ENCODE assay signal across 9 mouse cellular contexts in the genomic region with DNA sequence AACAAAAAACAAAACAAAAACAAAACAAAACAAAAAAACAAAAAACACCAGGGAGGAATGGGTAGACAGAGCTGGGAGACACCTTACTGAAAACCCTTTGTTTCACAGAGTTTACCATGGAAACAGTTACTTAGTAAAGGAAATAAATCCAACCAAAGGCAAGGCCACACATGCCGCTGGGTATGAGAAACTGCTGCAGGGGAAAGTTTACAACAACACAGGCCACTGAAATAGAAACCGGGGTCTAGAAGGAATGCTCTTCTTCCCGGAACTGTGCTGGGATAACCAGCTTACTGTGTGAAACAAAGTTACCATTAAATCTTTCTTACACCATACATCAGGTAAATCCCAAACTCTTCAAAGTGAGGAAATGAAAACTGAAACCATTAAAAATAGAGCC. TPM values are rescaled to one million over a fixed set of nuclear protein-coding genes. Genes with fewer than 3 reads are reported as not detected.
DNase-seq lines count a peak whose midpoint lies in the region; ATAC-seq and TF ChIP-seq lines count a peak whose summit lies in the region.
"Had no signal": no experiment of that assay in that cellular context is flagged by ENCODE, and none has a peak within 500 bp of the region (broad histone marks: within the 10 kb centered on the region; RNA-seq: fewer than 3 reads in every experiment).

No protein-coding gene starts in this region.

- no peak for ATAC-seq in embryonic facial prominence, embryonic 12.5 days (ENCODE audit: insufficient number of reproducible peaks, insufficient read depth, low FRiP score, low TSS enrichment)
- ATAC-seq in intestine, embryonic 14.5 days (replicated peaks; ENCODE audit: low FRiP score, low TSS enrichment, low read depth) = no peak
- no peak for ATAC-seq in intestine, postnatal 0 days
- ATAC-seq in intestine, embryonic 16.5 days = no peak

- no peaks in the 10 kb centered on the region for H3K9me3 ChIP-seq in embryonic facial prominence, embryonic 12.5 days
- no peaks in the 10 kb centered on the region for H3K9me3 ChIP-seq in embryonic facial prominence, embryonic 10.5 days
- no peaks in the 10 kb centered on the region for H3K9me3 ChIP-seq in intestine, embryonic 14.5 days (ENCODE audit: control insufficient read depth, low read length)
- H3K9me3 ChIP-seq in intestine, postnatal 0 days (ENCODE audit: control insufficient read depth) = no peaks in the 10 kb centered on the region
- no peaks in the 10 kb centered on the region for H3K9me3 ChIP-seq in intestine, embryonic 16.5 days (ENCODE audit: control insufficient read depth, low read length)

- H3K4me3 ChIP-seq in embryonic facial prominence, embryonic 12.5 days = no peak overlapping the region
- H3K4me3 ChIP-seq in embryonic facial prominence, embryonic 10.5 days = no peak overlapping the region
- H3K4me3 ChIP-seq in intestine, embryonic 14.5 days (ENCODE audit: low read depth, low read length) = no peak overlapping the region
- no peak overlapping the region for H3K4me3 ChIP-seq in intestine, postnatal 0 days (ENCODE audit: low read depth, low read length)
- no peak overlapping the region for H3K4me3 ChIP-seq in intestine, embryonic 16.5 days (ENCODE audit: low read length)

- H3K27ac ChIP-seq in embryonic facial prominence, embryonic 12.5 days = peak overlapping the region; percentile 32; the same call in 1 of the 2 replicates
- H3K27ac ChIP-seq in embryonic facial prominence, embryonic 10.5 days (replicated peaks) = no peak overlapping the region
- peak overlapping the region; percentile 54; the same call in 1 of the 2 replicates for H3K27ac ChIP-seq in intestine, embryonic 14.5 days (ENCODE audit: low read depth)
- no peak overlapping the region for H3K27ac ChIP-seq in intestine, postnatal 0 days (ENCODE audit: low read depth, low read length)
- H3K27ac ChIP-seq in intestine, embryonic 16.5 days (ENCODE audit: low read length) = peak overlapping the region; percentile 20; the same call in 1 of the 2 replicates

- no peaks in the 10 kb centered on the region for H3K27me3 ChIP-seq in embryonic facial prominence, embryonic 12.5 days
- H3K27me3 ChIP-seq in embryonic facial prominence, embryonic 10.5 days (replicated peaks; ENCODE audit: low read depth, poor library complexity, severe bottlenecking) = no peaks in the 10 kb centered on the region
- H3K27me3 ChIP-seq in intestine, embryonic 14.5 days (replicated peaks; ENCODE audit: control insufficient read depth, insufficient read depth, low read length) = no peaks in the 10 kb centered on the region
- no peaks in the 10 kb centered on the region for H3K27me3 ChIP-seq in intestine, postnatal 0 days (replicated peaks; ENCODE audit: control insufficient read depth, insufficient read depth, low read length)
- H3K27me3 ChIP-seq in intestine, embryonic 16.5 days (replicated peaks; ENCODE audit: control insufficient read depth, insufficient read depth, low read length) = no peaks in the 10 kb centered on the region

- intact Hi-C loops in left cerebral cortex, postnatal 10 days (cut with DNase I) = no loop called here

- no peak overlapping the region for H3K4me2 ChIP-seq in embryonic facial prominence, embryonic 12.5 days (replicated peaks)
- H3K4me2 ChIP-seq in intestine, embryonic 14.5 days (ENCODE audit: low read length) = no peak overlapping the region
- no peak overlapping the region for H3K4me2 ChIP-seq in intestine, postnatal 0 days (replicated peaks; ENCODE audit: low read depth)
- no peak overlapping the region for H3K4me2 ChIP-seq in intestine, embryonic 16.5 days (ENCODE audit: low read depth, low read length)

- no peak for DNase-seq in embryonic facial prominence, embryonic 10.5 days (ENCODE audit: low spot score)
- no peak for DNase-seq in intestine, embryonic 14.5 days (ENCODE audit: low spot score)
- DNase-seq in ES-CJ7 (ENCODE audit: low read depth, low spot score) = peak; percentile 36
- no peak for DNase-seq in c-Kit-positive CD71-positive TER-119-positive erythroid progenitor cells, embryonic 14.5 days (ENCODE audit: low spot score)
- DNase-seq in left cerebral cortex, postnatal 10 days (ENCODE audit: extremely low spot score in 1 of 2, low spot score in 2 of 2) = no peak
- DNase-seq: cerebellum, postnatal 14 days had no signal

- H3K36me3 ChIP-seq in embryonic facial prominence, embryonic 12.5 days = peaks cover 43% of the 10 kb centered on the region
- H3K36me3 ChIP-seq in embryonic facial prominence, embryonic 10.5 days (replicated peaks) = peaks cover 99% of the 10 kb centered on the region
- H3K36me3 ChIP-seq in intestine, embryonic 14.5 days (ENCODE audit: control insufficient read depth, insufficient read depth, low read length) = peaks cover 40% of the 10 kb centered on the region
- peaks cover 35% of the 10 kb centered on the region; the same call in 1 of the 2 replicates for H3K36me3 ChIP-seq in intestine, postnatal 0 days (ENCODE audit: control insufficient read depth, insufficient read depth)
- peaks cover 4% of the 10 kb centered on the region; the same call in 1 of the 2 replicates for H3K36me3 ChIP-seq in intestine, embryonic 16.5 days (ENCODE audit: control insufficient read depth, insufficient read depth, low read length)

- WGBS in embryonic facial prominence, embryonic 12.5 days = 33% methylated on average over 3 of the region's 3 CpGs
- 60% methylated on average over 3 of the region's 3 CpGs for WGBS in embryonic facial prominence, embryonic 10.5 days
- WGBS in intestine, embryonic 14.5 days = 18% methylated on average over 3 of the region's 3 CpGs
- WGBS in intestine, postnatal 0 days = 38% methylated on average over 3 of the region's 3 CpGs
- WGBS in intestine, embryonic 16.5 days = 28% methylated on average over 3 of the region's 3 CpGs

- peaks cover 69% of the 10 kb centered on the region for H3K4me1 ChIP-seq in embryonic facial prominence, embryonic 12.5 days
- peaks cover 58% of the 10 kb centered on the region for H3K4me1 ChIP-seq in embryonic facial prominence, embryonic 10.5 days
- H3K4me1 ChIP-seq in intestine, embryonic 14.5 days (replicated peaks; ENCODE audit: control insufficient read depth, insufficient read depth, low read length) = peaks cover 66% of the 10 kb centered on the region
- peaks cover 11% of the 10 kb centered on the region for H3K4me1 ChIP-seq in intestine, postnatal 0 days (replicated peaks; ENCODE audit: control insufficient read depth, insufficient read depth, low read length)
- H3K4me1 ChIP-seq in intestine, embryonic 16.5 days (ENCODE audit: control insufficient read depth, insufficient read depth, low read length) = peaks cover 57% of the 10 kb centered on the region

- no peak for TF ChIP-seq CTCF in intestine, postnatal 0 days (IDR thresholded peaks at IDR 0.05; ENCODE audit: low read depth)

- no peak overlapping the region for H3K9ac ChIP-seq in embryonic facial prominence, embryonic 12.5 days
- no peak overlapping the region for H3K9ac ChIP-seq in intestine, embryonic 14.5 days (ENCODE audit: low read length)
- H3K9ac ChIP-seq in intestine, postnatal 0 days (ENCODE audit: low read depth, low read length) = no peak overlapping the region
- H3K9ac ChIP-seq in intestine, embryonic 16.5 days (ENCODE audit: low read depth, low read length) = no peak overlapping the region

RNA-seq across cellular contexts. Expression of a gene that starts 20.3 kb away (rescaled TPM):
- 537 and 538 TPM in 2 replicates for polyA plus RNA-seq in embryonic facial prominence, embryonic 12.5 days (2016; fragmentation: Nextera tagmentation; extraction: Ambion mirVana)
- polyA plus RNA-seq in embryonic facial prominence, embryonic 10.5 days (2016; fragmentation: Nextera tagmentation; extraction: Ambion mirVana) = 478 and 497 TPM in 2 replicates
- polyA plus RNA-seq in intestine, embryonic 14.5 days (2014; fragmentation: Nextera tagmentation; extraction: Ambion mirVana) = 361 and 379 TPM in 2 replicates
- 132 and 138 TPM in 2 replicates for polyA plus RNA-seq in intestine, postnatal 0 days (2015; fragmentation: Nextera tagmentation; extraction: Ambion mirVana)
- polyA plus RNA-seq in intestine, embryonic 16.5 days (2015; fragmentation: Nextera tagmentation; extraction: Ambion mirVana) = 235 and 246 TPM in 2 replicates
- total RNA-seq in left cerebral cortex, postnatal 10 days (2021) = 10 to 100 TPM; 86.3 to 92.1 TPM

Comparison
In these comparisons a context has a peak if more than half of its experiments do, and no peak if none do; other contexts are left out.
1. H3K27ac ChIP-seq: peak in embryonic facial prominence, embryonic 12.5 days (single experiment), intestine, embryonic 14.5 days (single experiment) and intestine, embryonic 16.5 days (single experiment); none in embryonic facial prominence, embryonic 10.5 days (single experiment) and intestine, postnatal 0 days (single experiment).